ENCODE assay signal across 8 mouse cellular contexts in genomic region chr11:69331929-69332405, GRCm38 (mm10). TPM values are rescaled to one million over a fixed set of nuclear protein-coding genes. Genes with fewer than 3 reads are reported as not detected.
A peak's percentile ranks its signal among the peaks of the same experiment; 100 is the strongest.
DNase-seq lines count a peak whose midpoint lies in the region; ATAC-seq and TF ChIP-seq lines count a peak whose summit lies in the region.

No protein-coding gene starts in this region.

- H3K27me3 ChIP-seq in erythroblast, embryonic 14.5 days (ENCODE audit: control insufficient read depth), result peaks cover 58% of the 10 kb centered on the region
- H3K27me3 ChIP-seq in heart, embryonic 12.5 days (replicated peaks), result peaks cover 32% of the 10 kb centered on the region
- peaks cover 20% of the 10 kb centered on the region for H3K27me3 ChIP-seq in kidney, embryonic 15.5 days
- H3K27me3 ChIP-seq in limb, embryonic 15.5 days, result peaks cover 11% of the 10 kb centered on the region
- no peaks in the 10 kb centered on the region; the same call in 1 of the 2 replicates for H3K27me3 ChIP-seq in midbrain, embryonic 15.5 days (replicated peaks)

- H3K9me3 ChIP-seq in erythroblast, embryonic 14.5 days (ENCODE audit: control insufficient read depth, low read length), result no peaks in the 10 kb centered on the region
- H3K9me3 ChIP-seq in heart, embryonic 12.5 days (replicated peaks), result no peaks in the 10 kb centered on the region
- no peaks in the 10 kb centered on the region for H3K9me3 ChIP-seq in kidney, embryonic 15.5 days (replicated peaks)
- H3K9me3 ChIP-seq in limb, embryonic 15.5 days, result no peaks in the 10 kb centered on the region
- no peaks in the 10 kb centered on the region for H3K9me3 ChIP-seq in midbrain, embryonic 15.5 days

- H3K36me3 ChIP-seq in erythroblast, embryonic 14.5 days (ENCODE audit: control insufficient read depth), result no peaks in the 10 kb centered on the region
- no peaks in the 10 kb centered on the region for H3K36me3 ChIP-seq in heart, embryonic 12.5 days
- no peaks in the 10 kb centered on the region for H3K36me3 ChIP-seq in kidney, embryonic 15.5 days
- no peaks in the 10 kb centered on the region for H3K36me3 ChIP-seq in limb, embryonic 15.5 days
- no peaks in the 10 kb centered on the region for H3K36me3 ChIP-seq in midbrain, embryonic 15.5 days (replicated peaks)

- H3K4me2 ChIP-seq in heart, embryonic 12.5 days, result peak overlapping the region; percentile 69
- H3K4me2 ChIP-seq in kidney, embryonic 15.5 days, result peak overlapping the region; percentile 81
- peak overlapping the region; percentile 50 for H3K4me2 ChIP-seq in limb, embryonic 15.5 days
- peak overlapping the region; percentile 63 for H3K4me2 ChIP-seq in midbrain, embryonic 15.5 days

- H3K4me1 ChIP-seq in erythroblast, embryonic 14.5 days (ENCODE audit: control insufficient read depth), result peaks cover 30% of the 10 kb centered on the region
- H3K4me1 ChIP-seq in heart, embryonic 12.5 days (replicated peaks), result peaks cover 18% of the 10 kb centered on the region
- peaks cover 38% of the 10 kb centered on the region for H3K4me1 ChIP-seq in kidney, embryonic 15.5 days
- H3K4me1 ChIP-seq in limb, embryonic 15.5 days, result peaks cover 24% of the 10 kb centered on the region
- peaks cover 24% of the 10 kb centered on the region for H3K4me1 ChIP-seq in midbrain, embryonic 15.5 days

- no peak overlapping the region for H3K27ac ChIP-seq in heart, embryonic 12.5 days (ENCODE audit: poor library complexity, severe bottlenecking)
- peak overlapping the region; percentile 89 for H3K27ac ChIP-seq in kidney, embryonic 15.5 days
- H3K27ac ChIP-seq in limb, embryonic 15.5 days, result peak overlapping the region; percentile 54
- peak overlapping the region; percentile 84 for H3K27ac ChIP-seq in midbrain, embryonic 15.5 days

- H3K9ac ChIP-seq in heart, embryonic 12.5 days, result peak overlapping the region; percentile 70
- H3K9ac ChIP-seq in kidney, embryonic 15.5 days, result peak overlapping the region; percentile 48
- H3K9ac ChIP-seq in limb, embryonic 15.5 days, result peak overlapping the region; percentile 54
- peak overlapping the region; percentile 55 for H3K9ac ChIP-seq in midbrain, embryonic 15.5 days

- DNase-seq in 416B (ENCODE audit: low read depth), result peak; percentile 68
- DNase-seq in brain, embryonic 14.5 days (ENCODE audit: low read depth), result peak; percentile 96
- DNase-seq in spleen, postnatal 10 days (ENCODE audit: low spot score in 2 of 2), result peak; percentile 54 to 73

- peak overlapping the region; percentile 61 for H3K4me3 ChIP-seq in erythroblast, embryonic 14.5 days (replicated peaks)
- peak overlapping the region; percentile 62 for H3K4me3 ChIP-seq in heart, embryonic 12.5 days
- H3K4me3 ChIP-seq in kidney, embryonic 15.5 days (replicated peaks), result peak overlapping the region; percentile 57
- H3K4me3 ChIP-seq in limb, embryonic 15.5 days, result peak overlapping the region; percentile 50
- H3K4me3 ChIP-seq in midbrain, embryonic 15.5 days, result peak overlapping the region; percentile 42

- under 1% methylated on average over 24 of the region's 24 CpGs for WGBS in heart, embryonic 12.5 days
- under 1% methylated on average over 24 of the region's 24 CpGs for WGBS in kidney, embryonic 15.5 days
- under 1% methylated on average over 24 of the region's 24 CpGs for WGBS in limb, embryonic 15.5 days
- WGBS in midbrain, embryonic 15.5 days, result under 1% methylated on average over 24 of the region's 24 CpGs

- peak; percentile 54; the same call in 1 of the 2 replicates for TF ChIP-seq POLR2A in brain, embryonic 14.5 days (IDR thresholded peaks at IDR 0.05; ENCODE audit: borderline replicate concordance, extremely low read depth, insufficient read depth, insufficient read length, poor library complexity, severe bottlenecking)

- 0 out of 2 replicates have a peak, but pooled peaks have one; percentile 36 for ATAC-seq in heart, embryonic 12.5 days (ENCODE audit: insufficient number of reproducible peaks, low FRiP score)
- ATAC-seq in kidney, embryonic 15.5 days (replicated peaks; ENCODE audit: low FRiP score), result no peak; the same call in 1 of the 2 replicates
- ATAC-seq in limb, embryonic 15.5 days (ENCODE audit: insufficient number of reproducible peaks, low FRiP score, low TSS enrichment, low read depth), result peak; percentile 60; the same call in 1 of the 2 replicates
- ATAC-seq in midbrain, embryonic 15.5 days (replicated peaks), result peak; percentile 78

- TF ChIP-seq CTCF in brain, embryonic 14.5 days (IDR thresholded peaks at IDR 0.05; ENCODE audit: borderline replicate concordance, extremely low read depth, insufficient read depth, insufficient read length), result no peak

RNA-seq across cellular contexts. Expression of gene Kcnab3, which starts 5.9 kb away (rescaled TPM):
- 7.0 and 8.7 TPM in 2 replicates for polyA plus RNA-seq in brain, embryonic 14.5 days (2012; rRNA removed)
- not detected in 2 replicates for polyA plus RNA-seq in erythroblast, embryonic 14.5 days (2012)
- 0.87 and 0.98 TPM in 2 replicates for polyA plus RNA-seq in heart, embryonic 12.5 days (2016; fragmentation: Nextera tagmentation; extraction: Ambion mirVana)
- polyA plus RNA-seq in kidney, embryonic 15.5 days (2015; fragmentation: Nextera tagmentation; extraction: Ambion mirVana), result 2.9 and 3.5 TPM in 2 replicates
- 2.2 and 2.3 TPM in 2 replicates for polyA plus RNA-seq in limb, embryonic 15.5 days (2015; fragmentation: Nextera tagmentation; extraction: Ambion mirVana)
- polyA plus RNA-seq in midbrain, embryonic 15.5 days (2015; fragmentation: Nextera tagmentation; extraction: Ambion mirVana), result 4.1 and 4.9 TPM in 2 replicates

RNA-seq across cellular contexts. Expression of gene Trappc1, which starts 8.2 kb away (rescaled TPM):
- 116 and 118 TPM in 2 replicates for polyA plus RNA-seq in brain, embryonic 14.5 days (2012; rRNA removed)
- 1.5 and 1.9 TPM in 2 replicates for polyA plus RNA-seq in erythroblast, embryonic 14.5 days (2012)
- polyA plus RNA-seq in heart, embryonic 12.5 days (2016; fragmentation: Nextera tagmentation; extraction: Ambion mirVana), result 168 and 176 TPM in 2 replicates
- 152 and 160 TPM in 2 replicates for polyA plus RNA-seq in kidney, embryonic 15.5 days (2015; fragmentation: Nextera tagmentation; extraction: Ambion mirVana)
- 144 and 145 TPM in 2 replicates for polyA plus RNA-seq in limb, embryonic 15.5 days (2015; fragmentation: Nextera tagmentation; extraction: Ambion mirVana)
- polyA plus RNA-seq in midbrain, embryonic 15.5 days (2015; fragmentation: Nextera tagmentation; extraction: Ambion mirVana), result 182 and 184 TPM in 2 replicates

RNA-seq across cellular contexts. Expression of gene Rnf227, which starts 8.3 kb away (rescaled TPM):
- 82.8 and 115 TPM in 2 replicates for polyA plus RNA-seq in brain, embryonic 14.5 days (2012; rRNA removed)
- polyA plus RNA-seq in erythroblast, embryonic 14.5 days (2012), result 0.06 TPM in 1 of 2 replicates, not detected in the other
- 6.7 and 8.5 TPM in 2 replicates for polyA plus RNA-seq in heart, embryonic 12.5 days (2016; fragmentation: Nextera tagmentation; extraction: Ambion mirVana)
- 16.6 and 17.1 TPM in 2 replicates for polyA plus RNA-seq in kidney, embryonic 15.5 days (2015; fragmentation: Nextera tagmentation; extraction: Ambion mirVana)
- 15.6 and 17.2 TPM in 2 replicates for polyA plus RNA-seq in limb, embryonic 15.5 days (2015; fragmentation: Nextera tagmentation; extraction: Ambion mirVana)
- polyA plus RNA-seq in midbrain, embryonic 15.5 days (2015; fragmentation: Nextera tagmentation; extraction: Ambion mirVana), result 278 and 308 TPM in 2 replicates

RNA-seq across cellular contexts. Expression of gene Cntrob, which starts 8.4 kb away (rescaled TPM):
- 42.2 and 54.4 TPM in 2 replicates for polyA plus RNA-seq in brain, embryonic 14.5 days (2012; rRNA removed)
- polyA plus RNA-seq in erythroblast, embryonic 14.5 days (2012), result 3.4 and 4.9 TPM in 2 replicates
- 18.6 and 21.8 TPM in 2 replicates for polyA plus RNA-seq in heart, embryonic 12.5 days (2016; fragmentation: Nextera tagmentation; extraction: Ambion mirVana)
- 23.0 and 23.9 TPM in 2 replicates for polyA plus RNA-seq in kidney, embryonic 15.5 days (2015; fragmentation: Nextera tagmentation; extraction: Ambion mirVana)
- polyA plus RNA-seq in limb, embryonic 15.5 days (2015; fragmentation: Nextera tagmentation; extraction: Ambion mirVana), result 18.8 and 20.6 TPM in 2 replicates
- polyA plus RNA-seq in midbrain, embryonic 15.5 days (2015; fragmentation: Nextera tagmentation; extraction: Ambion mirVana), result 22.1 and 22.2 TPM in 2 replicates

RNA-seq across cellular contexts. Expression of gene Chd3, which starts 37.2 kb away (rescaled TPM):
- 321 and 358 TPM in 2 replicates for polyA plus RNA-seq in brain, embryonic 14.5 days (2012; rRNA removed)
- 1.1 and 1.8 TPM in 2 replicates for polyA plus RNA-seq in erythroblast, embryonic 14.5 days (2012)
- 19.2 and 23.5 TPM in 2 replicates for polyA plus RNA-seq in heart, embryonic 12.5 days (2016; fragmentation: Nextera tagmentation; extraction: Ambion mirVana)
- polyA plus RNA-seq in kidney, embryonic 15.5 days (2015; fragmentation: Nextera tagmentation; extraction: Ambion mirVana), result 54.8 and 62.8 TPM in 2 replicates
- 77.4 and 89.3 TPM in 2 replicates for polyA plus RNA-seq in limb, embryonic 15.5 days (2015; fragmentation: Nextera tagmentation; extraction: Ambion mirVana)
- 98.2 and 102 TPM in 2 replicates for polyA plus RNA-seq in midbrain, embryonic 15.5 days (2015; fragmentation: Nextera tagmentation; extraction: Ambion mirVana)

Comparison
In these comparisons a context has a peak if more than half of its experiments do, and no peak if none do; other contexts are left out.
1. RNA of gene Trappc1, which starts 8.2 kb away (polyA plus RNA-seq): 182 to 184 TPM in midbrain, embryonic 15.5 days, 168 to 176 TPM in heart, embryonic 12.5 days, 152 to 160 TPM in kidney, embryonic 15.5 days, 144 to 145 TPM in limb, embryonic 15.5 days and 116 to 118 TPM in brain, embryonic 14.5 days; 1.5 to 1.9 TPM in erythroblast, embryonic 14.5 days; every median in the first group is over 10 times any median in the second.
2. Peak in every context shown above with its lines, with median percentiles within 50 percentile points of each other: DNase-seq, H3K4me3 ChIP-seq, H3K4me2 ChIP-seq and H3K9ac ChIP-seq.